Mouse (Mus musculus) adipocyte (in vitro differentiated cells): ENCODE results near the gene Fmnl2.

Source experiments
- DNase-seq: peaks from one replicate; pipeline ENCODE4 v3.0.0-alpha.2; 2016; ENCODE audit warnings: low spot score

Fmnl2 gene

GRCm38 (mm10) chr2:52913746-52914145, 56.1 kb downstream of the Fmnl2 start:
- DNase-seq, result no peak

- DNase-seq, result no peak
These were observed 57.9 kb downstream of the Fmnl2 start for GRCm38 (mm10) chr2:52915536-52915935.

GRCm38 (mm10) chr2:52918094-52918493, 60.4 kb downstream of the Fmnl2 start:
- DNase-seq, result no peak

DNA sequence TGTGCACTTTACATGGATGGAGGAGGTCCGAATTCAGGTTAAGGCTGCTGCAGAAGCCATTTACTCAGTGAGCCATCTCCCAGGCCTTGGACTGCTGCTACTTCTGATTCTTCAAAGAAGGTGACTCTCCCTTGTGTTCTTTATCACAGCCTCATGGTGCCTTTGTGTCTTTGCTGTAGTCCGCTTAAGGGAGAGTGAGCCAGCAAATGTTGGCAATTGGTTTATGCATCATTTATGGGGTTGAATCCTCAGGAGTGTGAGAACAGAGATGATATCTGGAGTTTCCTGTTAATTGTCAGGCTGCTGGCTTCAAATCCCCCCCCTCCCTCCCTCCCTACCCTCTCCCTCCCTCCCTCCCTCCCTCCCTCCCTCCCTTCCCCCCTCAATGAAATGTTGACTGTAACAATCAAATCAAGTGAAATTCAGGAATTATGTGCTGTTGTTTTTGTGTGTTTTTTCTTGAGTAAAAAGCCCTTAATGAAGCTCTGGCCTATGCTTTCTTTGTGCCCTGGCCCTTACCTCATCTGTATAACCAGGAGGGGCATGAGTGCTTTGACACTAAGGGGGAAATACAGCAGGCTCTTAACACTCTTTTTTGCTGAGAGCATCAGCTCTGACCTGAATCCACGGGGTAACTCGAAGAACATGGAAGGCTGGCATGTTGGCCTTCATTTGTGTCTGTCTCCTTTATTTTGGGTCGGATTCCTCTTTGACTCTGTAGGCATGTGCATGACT, 63.2 kb downstream of the Fmnl2 start:
- no peak for DNase-seq

GRCm38 (mm10) chr2:52925062-52925461, 67.4 kb downstream of the Fmnl2 start:
- peak; percentile 64 for DNase-seq

DNA sequence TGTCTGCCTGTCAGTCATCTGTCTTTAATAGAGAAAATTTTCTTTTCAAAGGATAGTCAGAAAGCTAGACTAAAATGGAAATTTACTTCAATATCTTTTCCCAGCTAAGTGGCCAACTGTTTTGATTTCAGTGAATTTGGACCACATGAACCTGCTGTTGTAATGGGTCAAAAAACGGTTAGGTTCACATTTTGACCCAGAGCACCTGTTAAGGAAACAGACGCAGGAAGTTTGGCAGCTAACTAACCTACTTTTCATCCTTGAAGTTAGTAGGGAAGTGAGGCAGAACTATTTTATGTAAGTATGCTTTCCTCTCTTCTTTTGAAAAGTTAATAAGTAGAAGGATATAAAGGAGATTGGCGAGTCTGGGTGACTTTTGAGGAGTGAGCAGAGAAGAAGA, 69.7 kb downstream of the Fmnl2 start:
- DNase-seq, result no peak

DNA sequence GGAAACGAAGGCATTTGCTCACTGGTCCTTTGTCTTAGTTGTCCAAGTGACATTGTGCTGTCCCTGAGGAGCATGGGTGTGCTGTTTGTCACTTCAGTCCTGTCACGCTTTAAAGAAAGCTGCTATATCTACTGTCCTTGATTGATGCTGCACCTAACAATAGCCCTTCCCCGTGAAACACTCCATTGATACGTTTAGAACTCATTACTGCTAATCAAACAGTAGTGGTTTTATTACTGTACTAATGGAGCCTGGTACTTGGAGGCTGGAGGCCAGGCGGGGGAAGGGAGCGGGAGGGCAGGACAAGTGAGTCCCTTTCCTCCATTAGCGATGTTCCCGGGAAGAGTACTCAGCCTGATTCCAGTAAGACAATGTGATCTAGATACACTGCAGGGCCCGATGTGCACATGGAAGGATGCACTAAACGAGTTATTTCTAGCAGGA, 70.2 kb downstream of the Fmnl2 start:
- no peak for DNase-seq

GRCm38 (mm10) chr2:52928401-52928800, 70.7 kb downstream of the Fmnl2 start:
- DNase-seq, result peak; percentile 38

DNA sequence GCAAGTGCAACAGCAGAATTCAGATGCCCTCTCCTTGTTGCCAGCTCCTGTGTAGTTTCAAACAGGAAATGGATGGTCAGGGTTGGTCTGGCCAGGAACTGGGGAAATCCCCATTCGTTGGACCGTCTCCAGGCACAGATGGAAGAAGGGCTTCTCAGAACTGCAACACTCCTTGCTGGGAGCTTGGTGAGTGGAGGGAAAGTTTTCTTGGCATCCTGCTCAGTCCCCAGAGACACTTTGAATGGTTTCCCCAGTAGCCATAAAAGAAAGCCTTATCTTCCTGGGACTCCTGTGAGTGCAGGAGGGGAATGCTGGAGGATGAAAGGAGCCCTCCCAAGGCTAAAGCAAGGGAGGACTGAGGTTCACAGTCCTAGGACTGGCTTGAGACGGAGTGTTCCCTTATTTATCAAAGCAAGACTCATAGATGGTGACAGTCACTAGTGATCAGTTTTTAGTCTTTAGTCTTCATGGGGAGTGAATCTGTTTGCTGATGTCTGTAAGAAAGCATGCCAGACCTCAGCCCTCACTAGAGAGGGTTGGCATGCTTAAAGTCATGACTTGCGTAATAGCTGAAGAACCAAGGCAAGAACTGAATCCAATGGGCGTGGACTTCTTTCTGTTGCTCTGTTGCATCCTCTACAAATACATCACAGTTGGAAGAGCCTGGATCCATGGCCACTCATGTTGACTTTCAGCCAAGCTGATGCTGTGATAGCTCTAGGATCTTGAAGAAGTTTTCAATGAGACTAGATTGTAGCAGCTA, 72.6 kb downstream of the Fmnl2 start:
- DNase-seq, result peak; percentile 85

DNA sequence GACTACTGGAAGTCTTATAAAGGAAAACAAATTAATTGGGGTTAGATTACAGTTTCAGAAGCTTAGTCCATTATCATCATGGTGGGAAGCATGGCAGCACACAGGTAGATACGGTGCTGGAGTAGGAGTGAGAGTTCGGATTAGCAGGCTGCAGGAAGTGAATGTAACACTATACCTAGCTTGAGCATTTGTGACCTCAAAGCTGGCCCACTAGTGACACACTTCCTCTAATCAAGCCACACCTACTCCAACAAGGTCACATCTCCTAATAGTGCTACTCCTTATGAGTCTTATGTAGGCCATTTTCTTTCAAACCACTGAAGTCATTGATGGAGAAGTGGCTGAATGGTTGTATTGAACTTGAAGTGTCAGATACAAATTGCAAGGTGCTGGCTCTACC, 73.7 kb downstream of the Fmnl2 start:
- DNase-seq, result no peak

- no peak for DNase-seq
These were observed 78.2 kb downstream of the Fmnl2 start for GRCm38 (mm10) chr2:52935906-52936305.

DNA sequence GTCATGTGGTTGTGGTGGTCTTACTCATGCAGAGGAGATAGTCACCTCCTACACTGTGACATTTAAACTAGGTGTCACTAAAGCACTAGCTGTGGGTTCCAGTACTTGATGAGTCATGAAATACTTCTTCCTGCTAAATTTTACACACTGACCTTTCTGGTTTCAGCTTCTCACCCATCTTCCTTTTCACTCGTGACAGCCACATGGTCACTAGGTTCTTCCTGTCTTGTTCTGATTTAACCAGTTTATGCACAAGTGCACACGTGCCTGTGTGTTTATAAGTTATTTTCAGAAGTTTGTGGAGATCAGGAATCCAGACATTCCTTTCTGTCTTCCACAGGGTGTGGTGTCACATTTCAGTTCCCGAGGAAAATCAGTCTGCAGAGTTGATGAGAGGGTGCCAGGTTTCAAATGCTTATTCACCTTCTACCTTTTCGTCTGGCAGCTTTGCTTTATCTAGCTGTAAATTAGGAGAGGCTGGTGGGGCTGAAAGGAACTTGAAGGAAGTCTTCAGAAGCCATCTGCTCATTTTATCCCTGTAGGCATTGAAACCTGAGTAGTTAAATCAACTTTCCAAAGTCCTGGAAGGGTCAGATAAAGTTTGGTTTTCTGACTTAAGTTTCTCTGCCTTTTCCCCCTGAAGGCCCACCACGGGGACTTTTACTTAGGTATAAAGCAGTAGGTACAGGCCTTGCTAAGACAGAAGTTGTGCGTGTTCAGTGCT, 80.9 kb downstream of the Fmnl2 start:
- peak; percentile 48 for DNase-seq

GRCm38 (mm10) chr2:52943644-52944423, 86.2 kb downstream of the Fmnl2 start:
- DNase-seq, result peak; percentile 79

- DNase-seq, result no peak
These were observed 86.9 kb downstream of the Fmnl2 start for GRCm38 (mm10) chr2:52944594-52944993.

- no peak for DNase-seq
These were observed 88.4 kb downstream of the Fmnl2 start for GRCm38 (mm10) chr2:52946074-52946473.

DNA sequence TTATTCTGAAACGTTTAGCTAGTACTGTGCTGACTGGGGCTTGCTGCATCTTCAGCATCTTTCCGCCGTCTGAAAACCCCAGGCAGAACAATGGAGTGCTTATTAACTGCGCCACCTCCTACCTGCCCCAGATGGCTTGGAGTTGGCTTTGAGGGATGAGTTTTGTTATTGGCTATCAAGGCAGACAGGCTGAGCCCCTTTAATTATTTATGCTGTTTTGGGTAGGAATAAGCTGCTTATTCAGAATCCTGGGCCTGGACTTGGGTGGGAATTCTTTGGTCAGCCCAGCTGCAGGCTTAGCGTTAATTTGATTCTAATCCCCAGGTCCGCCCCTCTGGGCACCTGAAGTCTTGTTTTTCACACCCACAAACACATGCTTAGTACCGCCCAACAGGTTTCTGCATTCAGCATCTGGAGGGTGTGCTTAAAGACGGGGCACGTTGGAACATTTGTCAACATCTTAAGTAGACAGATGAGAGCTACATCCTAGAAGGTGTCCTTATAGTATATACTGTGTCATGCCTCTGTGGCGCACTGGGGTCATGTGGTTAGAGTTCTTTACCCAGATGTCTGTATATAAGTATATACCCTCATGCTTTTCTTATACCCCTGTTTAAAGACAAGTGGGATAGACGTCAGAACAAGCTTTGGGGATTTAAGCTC, 89.0 kb downstream of the Fmnl2 start:
- DNase-seq, result no peak

DNA sequence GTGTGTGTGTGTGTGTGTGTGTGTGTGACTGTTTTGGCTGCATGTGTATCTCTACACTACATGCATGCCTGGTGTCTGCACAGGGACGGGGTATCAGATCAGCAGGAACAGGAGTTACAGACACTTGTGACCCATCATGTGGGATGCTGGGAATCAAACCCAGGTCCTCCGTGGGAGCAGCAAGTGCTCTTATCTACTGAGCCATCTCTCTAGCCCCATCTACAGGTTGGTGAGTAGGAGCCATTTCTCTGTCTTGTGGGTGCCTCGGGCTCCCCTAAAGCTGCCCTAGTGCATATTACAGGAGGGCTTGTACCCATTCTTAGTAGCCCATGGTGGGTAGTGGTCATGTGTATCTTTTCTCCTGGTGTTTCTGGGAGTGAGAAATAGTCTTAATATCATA, 90.7 kb downstream of the Fmnl2 start:
- DNase-seq, result no peak

GRCm38 (mm10) chr2:52949556-52949955, 91.9 kb downstream of the Fmnl2 start:
- no peak for DNase-seq

- no peak for DNase-seq
These were observed 92.6 kb downstream of the Fmnl2 start for GRCm38 (mm10) chr2:52950226-52950625.

- no peak for DNase-seq
These were observed 94.6 kb downstream of the Fmnl2 start for GRCm38 (mm10) chr2:52952202-52952730.

DNA sequence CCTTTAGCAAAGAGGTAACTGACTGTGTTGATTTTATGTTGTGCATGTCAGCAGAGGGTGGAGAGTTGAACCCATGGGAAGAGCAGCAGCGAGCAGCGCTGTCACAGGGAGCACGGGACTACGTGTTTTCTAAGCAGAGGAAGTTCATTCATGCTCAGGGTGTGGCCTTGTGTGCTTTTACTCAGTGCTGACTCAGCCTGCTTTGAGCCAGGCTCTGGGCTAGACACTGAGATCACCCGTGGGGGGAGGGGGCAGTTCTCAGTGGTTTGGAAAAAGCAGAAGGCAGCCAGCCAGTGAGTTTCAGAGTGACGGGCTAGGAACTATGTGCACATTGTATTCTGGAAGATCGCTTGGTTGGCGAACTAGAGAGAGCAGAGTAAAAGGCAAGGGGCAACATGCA, 97.4 kb downstream of the Fmnl2 start:
- peak; percentile 96 for DNase-seq
